Mouse (Mus musculus): ENCODE measurements around the gene Elk3. TPM values are rescaled to one million over a fixed set of nuclear protein-coding genes. Genes with fewer than 3 reads are reported as not detected.

The Elk3 gene
- total RNA-seq, 2 experiments from 2014 or later, result 11.7 to 14.2 TPM

DNA sequence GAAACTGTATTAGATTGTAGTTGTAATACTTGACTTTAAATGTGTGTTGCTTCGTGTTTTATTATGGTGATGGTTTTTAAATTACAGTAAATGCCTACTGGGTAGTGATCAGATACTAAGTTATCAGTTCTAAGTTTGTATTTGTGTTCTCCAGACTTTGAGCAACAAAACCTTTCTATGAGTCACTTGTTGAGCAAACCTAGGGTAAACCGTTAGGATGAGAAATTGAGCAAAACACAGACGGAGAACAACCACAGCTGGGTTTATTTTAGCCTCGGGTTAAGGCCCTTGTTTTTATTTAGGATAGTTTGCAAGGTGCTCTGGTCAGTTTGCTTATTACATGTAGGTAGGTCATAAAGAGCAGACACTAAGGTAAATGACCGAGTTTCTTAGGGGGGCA is 103.8 kb downstream of the Elk3 start:
- Histone ChIP-seq H3K4me3 (no peak overlapping the region), H3K27ac (no peak overlapping the region)
- TF ChIP-seq CTCF (IDR thresholded peaks at IDR 0.05), result no peak
- intact Hi-C loops (cut with DNase I), result no loop called here
- no peak for DNase-seq

GRCm38 (mm10) chr10:93205287-93205956 is 105.5 kb downstream of the Elk3 start:
- H3K4me3 ChIP-seq, result no peak overlapping the region
- intact Hi-C loops (cut with DNase I), result no loop called here
- H3K27ac ChIP-seq, result no peak overlapping the region
- no peak for DNase-seq
- TF ChIP-seq CTCF (IDR thresholded peaks at IDR 0.05), result no peak

- TF ChIP-seq CTCF (IDR thresholded peaks at IDR 0.05), result no peak
- Histone ChIP-seq H3K27ac (no peak overlapping the region), H3K4me3 (no peak overlapping the region)
- no peak for DNase-seq
- intact Hi-C loops (cut with DNase I), result no loop called here
Observed at GRCm38 (mm10) chr10:93201846-93202458, 109.0 kb downstream of the Elk3 start.

- TF ChIP-seq CTCF (IDR thresholded peaks at IDR 0.05), result no peak
- Histone ChIP-seq H3K27ac (no peak overlapping the region), H3K4me3 (no peak overlapping the region)
- DNase-seq, result no peak
- intact Hi-C loops (cut with DNase I), result no loop called here
Observed at GRCm38 (mm10) chr10:93198958-93199357, 112.0 kb downstream of the Elk3 start.

Other genes with a start within 250 kb of the Elk3 start
- under 1 TPM; 0.31 to 0.59 TPM for gene Cfap54, start 229.5 kb downstream of the Elk3 start, total RNA-seq (2021)
- gene Cdk17, start 150.3 kb downstream of the Elk3 start, total RNA-seq (2021), result 1 to 10 TPM; 5.4 to 6.1 TPM
- gene Lta4h, start 142.3 kb upstream of the Elk3 start, total RNA-seq (2021), result 10 to 100 TPM; 25.4 to 26.7 TPM
- under 1 TPM; 0.05 to 0.25 TPM for gene Hal, start 177.6 kb upstream of the Elk3 start, total RNA-seq (2021)
- gene Amdhd1, start 228.9 kb upstream of the Elk3 start, total RNA-seq (2021), result not detected
- not detected for gene Ccdc38, start 229.5 kb upstream of the Elk3 start, total RNA-seq (2021)

All from gastrocnemius, adult 2 months (tissue).